Mouse (Mus musculus): ENCODE measurements at regions not wholly inside any gene's neighbourhood (a gene's known extent, or its start where the extent isn't known, plus 50 kb on each side); places are given as distances from the start of the nearest gene placed in this dataset.

GRCm38 (mm10) chr1:75844981-75845380, 298.9 kb downstream of the Slc4a3 start:
- no peak overlapping the region for H3K9ac ChIP-seq (replicated peaks; ENCODE audit: low read depth, low read length)
- no peak overlapping the region for H3K4me2 ChIP-seq (ENCODE audit: low read depth, low read length)
- H3K27me3 ChIP-seq (ENCODE audit: control insufficient read depth, insufficient read depth, low read length): no peaks in the 10 kb centered on the region
- DNase-seq (ENCODE audit: low spot score) (no peak), ATAC-seq (ENCODE audit: insufficient read depth, low read depth) (no peak)
- no peaks in the 10 kb centered on the region for H3K36me3 ChIP-seq (replicated peaks; ENCODE audit: control insufficient read depth, insufficient read depth, low read length)
- no peak for TF ChIP-seq CTCF (IDR thresholded peaks at IDR 0.05; ENCODE audit: low read depth)
- TF ChIP-seq EP300 (IDR thresholded peaks at IDR 0.05; ENCODE audit: low read depth): no peak
- WGBS: 46% methylated on average over 7 of the region's 7 CpGs
- H3K4me1 ChIP-seq (ENCODE audit: control insufficient read depth, insufficient read depth): no peaks in the 10 kb centered on the region
- no peak overlapping the region for H3K4me3 ChIP-seq (ENCODE audit: low read depth, low read length)
- no peak overlapping the region for H3K27ac ChIP-seq (ENCODE audit: low read depth)
- no peaks in the 10 kb centered on the region for H3K9me3 ChIP-seq (replicated peaks; ENCODE audit: control insufficient read depth, low read length)

DNA sequence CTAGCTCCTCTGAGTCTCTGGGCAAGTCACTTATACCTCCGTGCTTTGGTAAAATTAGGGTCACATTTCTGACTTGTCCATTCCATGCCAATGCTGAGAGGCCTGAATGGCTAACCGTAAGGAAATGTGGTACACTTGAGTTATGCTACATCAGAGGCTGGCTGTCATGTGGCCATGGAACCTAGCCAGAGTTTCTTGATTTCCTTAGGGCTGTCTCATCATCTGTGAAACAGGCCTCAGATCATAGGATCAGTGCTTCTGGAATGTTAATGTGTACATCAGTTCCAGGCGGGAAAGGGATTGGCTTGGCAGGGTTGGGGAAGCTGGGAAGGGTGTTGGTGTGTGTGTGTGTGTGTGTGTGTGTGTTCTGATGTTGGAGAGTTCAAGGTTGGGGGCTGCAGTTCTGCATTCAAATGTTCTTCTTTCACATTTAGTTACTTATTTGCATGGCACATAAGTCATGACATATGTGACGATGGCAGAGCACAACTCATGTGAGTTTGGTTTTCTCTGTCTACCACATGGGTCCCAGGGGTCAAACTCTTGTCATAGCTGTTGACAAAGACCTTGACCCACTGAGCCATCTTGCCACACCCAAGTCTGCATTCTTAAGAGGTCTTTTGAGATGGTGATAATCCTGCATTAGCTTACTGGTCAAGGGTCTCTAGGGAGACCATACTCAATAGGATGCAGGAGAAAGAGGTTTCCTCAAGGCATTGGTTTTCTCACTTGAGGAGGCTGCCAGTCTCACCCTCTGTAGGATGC, 299.9 kb downstream of the Slc4a3 start:
- TF ChIP-seq EP300 (IDR thresholded peaks at IDR 0.05; ENCODE audit: low read depth): no peak
- no peak for TF ChIP-seq CTCF (IDR thresholded peaks at IDR 0.05; ENCODE audit: low read depth)
- Histone ChIP-seq H3K4me2 (ENCODE audit: low read depth, low read length) (no peak overlapping the region), H3K27ac (ENCODE audit: low read depth) (no peak overlapping the region), H3K9ac (replicated peaks; ENCODE audit: low read depth, low read length) (no peak overlapping the region), H3K9me3 (replicated peaks; ENCODE audit: control insufficient read depth, low read length) (no peaks in the 10 kb centered on the region), H3K4me3 (ENCODE audit: low read depth, low read length) (no peak overlapping the region), H3K36me3 (replicated peaks; ENCODE audit: control insufficient read depth, insufficient read depth, low read length) (no peaks in the 10 kb centered on the region), H3K4me1 (ENCODE audit: control insufficient read depth, insufficient read depth) (no peaks in the 10 kb centered on the region), H3K27me3 (ENCODE audit: control insufficient read depth, insufficient read depth, low read length) (no peaks in the 10 kb centered on the region)
- WGBS: 79% methylated on average over 4 of the region's 4 CpGs
- no peak for ATAC-seq (ENCODE audit: insufficient read depth, low read depth)
- no peak for DNase-seq (ENCODE audit: low spot score)

GRCm38 (mm10) chr1:75847681-75848080, 301.6 kb downstream of the Slc4a3 start:
- no peaks in the 10 kb centered on the region for H3K4me1 ChIP-seq (ENCODE audit: control insufficient read depth, insufficient read depth)
- H3K9me3 ChIP-seq (replicated peaks; ENCODE audit: control insufficient read depth, low read length): no peaks in the 10 kb centered on the region
- H3K27ac ChIP-seq (ENCODE audit: low read depth): no peak overlapping the region
- DNase-seq (ENCODE audit: low spot score) (no peak), ATAC-seq (ENCODE audit: insufficient read depth, low read depth) (no peak)
- no peak overlapping the region for H3K9ac ChIP-seq (replicated peaks; ENCODE audit: low read depth, low read length)
- H3K36me3 ChIP-seq (replicated peaks; ENCODE audit: control insufficient read depth, insufficient read depth, low read length): no peaks in the 10 kb centered on the region
- no peaks in the 10 kb centered on the region for H3K27me3 ChIP-seq (ENCODE audit: control insufficient read depth, insufficient read depth, low read length)
- H3K4me3 ChIP-seq (ENCODE audit: low read depth, low read length): no peak overlapping the region
- TF ChIP-seq CTCF (IDR thresholded peaks at IDR 0.05; ENCODE audit: low read depth) (no peak), EP300 (IDR thresholded peaks at IDR 0.05; ENCODE audit: low read depth) (no peak)
- WGBS: 68% methylated on average over 3 of the region's 3 CpGs
- no peak overlapping the region for H3K4me2 ChIP-seq (ENCODE audit: low read depth, low read length)

DNA sequence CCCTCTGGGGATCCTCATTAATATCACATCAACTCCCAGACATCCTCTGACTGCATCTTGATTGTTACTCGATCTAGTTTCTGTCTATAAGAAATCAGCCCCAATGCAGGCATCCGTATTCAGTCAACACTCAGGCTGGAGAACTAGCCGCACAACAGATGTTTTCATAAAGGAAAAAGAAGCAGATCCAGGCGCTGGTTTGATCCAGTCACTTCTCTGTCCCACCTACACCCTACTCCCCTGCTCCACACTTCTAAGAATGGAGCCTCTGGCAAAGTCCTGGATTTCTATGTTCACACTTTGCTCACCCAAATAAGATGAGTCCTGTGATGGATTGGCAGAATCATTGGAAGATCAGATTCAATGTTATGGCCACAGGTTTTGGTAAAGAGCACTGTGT, 302.4 kb downstream of the Slc4a3 start:
- Histone ChIP-seq H3K27ac (ENCODE audit: low read depth) (no peak overlapping the region), H3K9ac (replicated peaks; ENCODE audit: low read depth, low read length) (no peak overlapping the region), H3K4me2 (ENCODE audit: low read depth, low read length) (no peak overlapping the region), H3K36me3 (replicated peaks; ENCODE audit: control insufficient read depth, insufficient read depth, low read length) (no peaks in the 10 kb centered on the region), H3K27me3 (ENCODE audit: control insufficient read depth, insufficient read depth, low read length) (no peaks in the 10 kb centered on the region), H3K4me1 (ENCODE audit: control insufficient read depth, insufficient read depth) (no peaks in the 10 kb centered on the region), H3K4me3 (ENCODE audit: low read depth, low read length) (no peak overlapping the region), H3K9me3 (replicated peaks; ENCODE audit: control insufficient read depth, low read length) (no peaks in the 10 kb centered on the region)
- TF ChIP-seq CTCF (IDR thresholded peaks at IDR 0.05; ENCODE audit: low read depth): no peak
- TF ChIP-seq EP300 (IDR thresholded peaks at IDR 0.05; ENCODE audit: low read depth): no peak
- DNase-seq (ENCODE audit: low spot score): no peak
- no peak for ATAC-seq (ENCODE audit: insufficient read depth, low read depth)
- 87% methylated on average over 4 of the region's 4 CpGs for WGBS

GRCm38 (mm10) chr1:75850131-75850530, 304.1 kb downstream of the Slc4a3 start:
- ATAC-seq (ENCODE audit: insufficient read depth, low read depth): no peak
- WGBS: 88% methylated on average over 4 of the region's 4 CpGs
- H3K36me3 ChIP-seq (replicated peaks; ENCODE audit: control insufficient read depth, insufficient read depth, low read length): no peaks in the 10 kb centered on the region
- no peaks in the 10 kb centered on the region for H3K4me1 ChIP-seq (ENCODE audit: control insufficient read depth, insufficient read depth)
- no peak overlapping the region for H3K27ac ChIP-seq (ENCODE audit: low read depth)
- DNase-seq (ENCODE audit: low spot score): no peak
- TF ChIP-seq CTCF (IDR thresholded peaks at IDR 0.05; ENCODE audit: low read depth) (no peak), EP300 (IDR thresholded peaks at IDR 0.05; ENCODE audit: low read depth) (no peak)
- no peak overlapping the region for H3K4me2 ChIP-seq (ENCODE audit: low read depth, low read length)
- H3K27me3 ChIP-seq (ENCODE audit: control insufficient read depth, insufficient read depth, low read length): no peaks in the 10 kb centered on the region
- no peak overlapping the region for H3K9ac ChIP-seq (replicated peaks; ENCODE audit: low read depth, low read length)
- no peaks in the 10 kb centered on the region for H3K9me3 ChIP-seq (replicated peaks; ENCODE audit: control insufficient read depth, low read length)
- H3K4me3 ChIP-seq (ENCODE audit: low read depth, low read length): no peak overlapping the region

Measured in heart, postnatal 0 days (tissue).